Mouse (Mus musculus): ENCODE measurements at regions not wholly inside any gene's neighbourhood (a gene's known extent, or its start where the extent isn't known, plus 50 kb on each side); places are given as distances from the start of the nearest gene placed in this dataset.
"Not testable (repeated sequence)": the region's sequence is repeated elsewhere in the genome, so short reads cannot be mapped to it uniquely, and the experiment has no call there.

GRCm38 (mm10) chr3:21569721-21570120 is 506.7 kb upstream of the Tbl1xr1 start:
- no peak for ATAC-seq (replicated peaks; ENCODE audit: low FRiP score, low TSS enrichment, poor library complexity, severe bottlenecking)

- no peak for ATAC-seq (replicated peaks; ENCODE audit: low FRiP score, low TSS enrichment, poor library complexity, severe bottlenecking)
Observed at GRCm38 (mm10) chr3:21578635-21579034, 497.8 kb upstream of the Tbl1xr1 start.

GRCm38 (mm10) chr3:21582122-21582521 is 494.3 kb upstream of the Tbl1xr1 start:
- ATAC-seq (replicated peaks; ENCODE audit: low FRiP score, low TSS enrichment, poor library complexity, severe bottlenecking), result no peak

GRCm38 (mm10) chr3:21585767-21586166 is 490.7 kb upstream of the Tbl1xr1 start:
- ATAC-seq (replicated peaks; ENCODE audit: low FRiP score, low TSS enrichment, poor library complexity, severe bottlenecking), result no peak

- no peak for ATAC-seq (replicated peaks; ENCODE audit: low FRiP score, low TSS enrichment, poor library complexity, severe bottlenecking)
Observed at GRCm38 (mm10) chr3:21606846-21607245, 469.6 kb upstream of the Tbl1xr1 start.

GRCm38 (mm10) chr3:21610231-21610630 is 466.2 kb upstream of the Tbl1xr1 start:
- ATAC-seq (replicated peaks; ENCODE audit: low FRiP score, low TSS enrichment, poor library complexity, severe bottlenecking), result peak; percentile 47; the same call in 1 of the 2 replicates

- no peak for ATAC-seq (replicated peaks; ENCODE audit: low FRiP score, low TSS enrichment, poor library complexity, severe bottlenecking)
Observed at GRCm38 (mm10) chr3:21621745-21622144, 454.7 kb upstream of the Tbl1xr1 start.

GRCm38 (mm10) chr3:21625039-21625438 is 451.4 kb upstream of the Tbl1xr1 start:
- ATAC-seq (replicated peaks; ENCODE audit: low FRiP score, low TSS enrichment, poor library complexity, severe bottlenecking), result no peak

GRCm38 (mm10) chr3:21626029-21626428 is 450.4 kb upstream of the Tbl1xr1 start:
- ATAC-seq (replicated peaks; ENCODE audit: low FRiP score, low TSS enrichment, poor library complexity, severe bottlenecking), result no peak

- ATAC-seq (replicated peaks; ENCODE audit: low FRiP score, low TSS enrichment, poor library complexity, severe bottlenecking), result not testable (repeated sequence)
Observed at GRCm38 (mm10) chr3:21627048-21627447, 449.4 kb upstream of the Tbl1xr1 start.

- no peak for ATAC-seq (replicated peaks; ENCODE audit: low FRiP score, low TSS enrichment, poor library complexity, severe bottlenecking)
Observed at GRCm38 (mm10) chr3:21633600-21634221, 442.7 kb upstream of the Tbl1xr1 start.

GRCm38 (mm10) chr3:21634675-21635204 is 441.7 kb upstream of the Tbl1xr1 start:
- no peak for ATAC-seq (replicated peaks; ENCODE audit: low FRiP score, low TSS enrichment, poor library complexity, severe bottlenecking)

GRCm38 (mm10) chr3:21638886-21639285 is 437.6 kb upstream of the Tbl1xr1 start:
- no peak for ATAC-seq (replicated peaks; ENCODE audit: low FRiP score, low TSS enrichment, poor library complexity, severe bottlenecking)

- ATAC-seq (replicated peaks; ENCODE audit: low FRiP score, low TSS enrichment, poor library complexity, severe bottlenecking), result no peak
Observed at GRCm38 (mm10) chr3:21639576-21639975, 436.9 kb upstream of the Tbl1xr1 start.

- no peak for ATAC-seq (replicated peaks; ENCODE audit: low FRiP score, low TSS enrichment, poor library complexity, severe bottlenecking)
Observed at GRCm38 (mm10) chr3:21644086-21644485, 432.4 kb upstream of the Tbl1xr1 start.

- no peak for ATAC-seq (replicated peaks; ENCODE audit: low FRiP score, low TSS enrichment, poor library complexity, severe bottlenecking)
Observed at GRCm38 (mm10) chr3:21645268-21645667, 431.2 kb upstream of the Tbl1xr1 start.

GRCm38 (mm10) chr3:21649885-21650469 is 426.5 kb upstream of the Tbl1xr1 start:
- ATAC-seq (replicated peaks; ENCODE audit: low FRiP score, low TSS enrichment, poor library complexity, severe bottlenecking), result no peak

- no peak for ATAC-seq (replicated peaks; ENCODE audit: low FRiP score, low TSS enrichment, poor library complexity, severe bottlenecking)
Observed at GRCm38 (mm10) chr3:21655301-21655700, 421.2 kb upstream of the Tbl1xr1 start.

- no peak for ATAC-seq (replicated peaks; ENCODE audit: low FRiP score, low TSS enrichment, poor library complexity, severe bottlenecking)
Observed at GRCm38 (mm10) chr3:21667349-21668143, 408.9 kb upstream of the Tbl1xr1 start.

- ATAC-seq (replicated peaks; ENCODE audit: low FRiP score, low TSS enrichment, poor library complexity, severe bottlenecking), result no peak
Observed at GRCm38 (mm10) chr3:21671885-21672284, 404.6 kb upstream of the Tbl1xr1 start.

Measured in megakaryocyte-erythroid progenitor cell, adult 5-6 weeks (primary cell).